Mouse (Mus musculus) CH12.LX (cell line): ENCODE data around the gene Aurkaip1.

Source experiments
- CTCF ChIP-seq, 2 experiments: IDR thresholded peaks in 1 of 2; conservative IDR thresholded peaks in 1 of 2; 2 replicates each; pipeline ENCODE4 v1.5.1; 2011 to 2012; ENCODE audit warnings: low read depth in 2 of 2, low read length in 2 of 2, improper control_type of control experiment in 1 of 2, inconsistent platforms in 1 of 2, mild to moderate bottlenecking in 1 of 2, moderate library complexity in 1 of 2
- E2F4 ChIP-seq: IDR thresholded peaks from 2 replicates; pipeline ENCODE4 v1.6.1; 2011; ENCODE audit warnings: low read depth, low read length, improper control_type of control experiment; ENCODE audit not compliant: insufficient replicate concordance
- ELF1 ChIP-seq: IDR thresholded peaks from 2 replicates; pipeline ENCODE4 v1.6.1; 2014; ENCODE audit warnings: low read depth, mild to moderate bottlenecking, inconsistent platforms, low read length, improper control_type of control experiment
- HCFC1 ChIP-seq: IDR thresholded peaks from 2 replicates; pipeline ENCODE4 v1.6.1; 2012; ENCODE audit warnings: low read depth, mild to moderate bottlenecking, inconsistent platforms, low read length, improper control_type of control experiment
- IRF4 ChIP-seq: IDR thresholded peaks from 2 replicates; pipeline ENCODE4 v1.6.1; 2014; ENCODE audit warnings: low read depth, mild to moderate bottlenecking, inconsistent platforms, low read length, improper control_type of control experiment
- KAT2A ChIP-seq: IDR thresholded peaks from 2 replicates; pipeline ENCODE4 v1.6.1; 2012; ENCODE audit warnings: low read length, improper control_type of control experiment, inconsistent platforms; ENCODE audit not compliant: insufficient replicate concordance
- POLR2A ChIP-seq: IDR thresholded peaks from 2 replicates; pipeline ENCODE4 v1.6.1; 2011; ENCODE audit warnings: low read depth, mild to moderate bottlenecking, improper control_type of control experiment, low read length
- TCF12 ChIP-seq: IDR thresholded peaks from 2 replicates; pipeline ENCODE4 v1.6.1; 2014; ENCODE audit warnings: low read depth, mild to moderate bottlenecking, inconsistent platforms, low read length, improper control_type of control experiment
- UBTF ChIP-seq: IDR thresholded peaks from 2 replicates; pipeline ENCODE4 v1.6.1; 2012; ENCODE audit warnings: low read depth, mild to moderate bottlenecking, inconsistent platforms, low read length, improper control_type of control experiment, moderate library complexity
- USF2 ChIP-seq: conservative IDR thresholded peaks from 2 replicates; pipeline ENCODE4 v1.6.1; 2011; ENCODE audit warnings: low read depth, low read length, improper control_type of control experiment

- TF ChIP-seq ELF1 (no peak), POLR2A (no peak), UBTF (no peak), KAT2A (no peak), CTCF (conservative IDR thresholded peaks at IDR 0.05 in 1 of 2, IDR thresholded peaks at IDR 0.05 in 1 of 2; ENCODE audit: low read depth in 2 of 2, low read length in 2 of 2) (no peak), IRF4 (no peak), E2F4 (no peak), TCF12 (no peak), HCFC1 (no peak), USF2 (no peak)
Observed at GRCm38 (mm10) chr4:155790650-155791161, 40.4 kb upstream of the Aurkaip1 start.
